Mouse (Mus musculus) CH12.LX (cell line): ENCODE measurements around the gene Cd37. TPM values are rescaled to one million over a fixed set of nuclear protein-coding genes. Genes with fewer than 3 reads are reported as not detected.

ENCODE experiments used
- DNase-seq: peaks from one replicate; pipeline ENCODE4 v3.0.0-alpha.2; 2013; ENCODE audit errors: extremely low read depth
- H3K27ac ChIP-seq: 2 replicates; pipeline ENCODE4 v1.5.1; 2012; ENCODE audit warnings: low read depth, mild to moderate bottlenecking, control low read depth, moderate library complexity; ENCODE audit not compliant: insufficient read depth
- H3K27me3 ChIP-seq: replicated peaks from 2 replicates; pipeline ENCODE3; 2012; ENCODE audit warnings: inconsistent platforms
- H3K36me3 ChIP-seq, 2 experiments: replicated peaks in 1 of 2; 2 replicates each; pipeline versions ENCODE3 to v1.6.1; 2012; ENCODE audit warnings: inconsistent platforms in 1 of 2, low read length in 1 of 2, mild to moderate bottlenecking in 1 of 2, mixed read lengths in 1 of 2, moderate library complexity in 1 of 2; ENCODE audit not compliant: control insufficient read depth in 1 of 2, insufficient read depth in 1 of 2
- H3K4me1 ChIP-seq, 2 experiments: 2 replicates each; pipeline ENCODE4 v1.6.1; 2012; ENCODE audit warnings: inconsistent platforms in 1 of 2, moderate library complexity in 1 of 2; ENCODE audit not compliant: insufficient read depth in 2 of 2, control insufficient read depth in 1 of 2
- H3K4me2 ChIP-seq: 2 replicates; pipeline ENCODE4 v1.6.1; 2012; ENCODE audit warnings: low read depth, mild to moderate bottlenecking, control low read depth; ENCODE audit not compliant: poor library complexity, insufficient read depth, severe bottlenecking
- H3K4me3 ChIP-seq, 3 experiments: fragments of 150-350 bp in 1 of 3; sonication (generic) in 1 of 3; replicated peaks in 1 of 3; 2 replicates each; pipeline versions ENCODE3 to v1.5.1; 2011 to 2012; ENCODE audit warnings: low read depth in 2 of 3, low read length in 2 of 3, mild to moderate bottlenecking in 2 of 3, moderate library complexity in 2 of 3, control low read depth in 1 of 3, improper control_type of control experiment in 1 of 3, inconsistent platforms in 1 of 3, mixed read lengths in 1 of 3; ENCODE audit not compliant: poor library complexity in 1 of 3
- H3K79me2 ChIP-seq: replicated peaks from 2 replicates; pipeline ENCODE4 v1.6.1; 2012; ENCODE audit warnings: mild to moderate bottlenecking, moderate library complexity; ENCODE audit not compliant: control insufficient read depth, poor library complexity, insufficient read depth, severe bottlenecking; ENCODE audit errors: extremely low read depth
- H3K9ac ChIP-seq: 2 replicates; pipeline ENCODE4 v1.6.1; 2012; ENCODE audit warnings: low read depth, mild to moderate bottlenecking, control low read depth, moderate library complexity; ENCODE audit not compliant: insufficient read depth
- H3K9me3 ChIP-seq: replicated peaks from 2 replicates; pipeline ENCODE3; 2012; ENCODE audit warnings: low read length, inconsistent platforms, mixed read lengths
- CHD1 ChIP-seq: IDR thresholded peaks from 2 replicates; pipeline ENCODE4 v1.6.1; 2012; ENCODE audit warnings: low read depth, low read length, improper control_type of control experiment, inconsistent platforms
- CHD2 ChIP-seq: IDR thresholded peaks from 2 replicates; pipeline ENCODE4 v1.6.1; 2011; ENCODE audit warnings: low read length, improper control_type of control experiment
- CTCF ChIP-seq, 2 experiments: IDR thresholded peaks in 1 of 2; conservative IDR thresholded peaks in 1 of 2; 2 replicates each; pipeline ENCODE4 v1.5.1; 2011 to 2012; ENCODE audit warnings: low read depth in 2 of 2, low read length in 2 of 2, improper control_type of control experiment in 1 of 2, inconsistent platforms in 1 of 2, mild to moderate bottlenecking in 1 of 2, moderate library complexity in 1 of 2
- E2F4 ChIP-seq: IDR thresholded peaks from 2 replicates; pipeline ENCODE4 v1.6.1; 2011; ENCODE audit warnings: low read depth, low read length, improper control_type of control experiment; ENCODE audit not compliant: insufficient replicate concordance
- EP300 ChIP-seq: IDR thresholded peaks from 2 replicates; pipeline ENCODE4 v1.6.1; 2011; ENCODE audit warnings: low read length, improper control_type of control experiment
- GABPA ChIP-seq: IDR thresholded peaks from 2 replicates; pipeline ENCODE4 v1.6.1; 2012; ENCODE audit warnings: low read depth, low read length, improper control_type of control experiment, inconsistent platforms; ENCODE audit not compliant: insufficient replicate concordance
- IRF4 ChIP-seq: IDR thresholded peaks from 2 replicates; pipeline ENCODE4 v1.6.1; 2014; ENCODE audit warnings: low read depth, mild to moderate bottlenecking, inconsistent platforms, low read length, improper control_type of control experiment
- JUN ChIP-seq: IDR thresholded peaks from 2 replicates; pipeline ENCODE4 v1.6.1; 2011; ENCODE audit warnings: low read depth, mild to moderate bottlenecking, low read length, improper control_type of control experiment, moderate library complexity; ENCODE audit not compliant: insufficient read depth
- MAFK ChIP-seq: IDR thresholded peaks from 2 replicates; pipeline ENCODE4 v1.6.1; 2011; ENCODE audit warnings: low read length, improper control_type of control experiment; ENCODE audit not compliant: insufficient replicate concordance
- MAX ChIP-seq: IDR thresholded peaks from 2 replicates; pipeline ENCODE4 v1.6.1; 2011; ENCODE audit warnings: low read length, improper control_type of control experiment
- MEF2A ChIP-seq: IDR thresholded peaks from 2 replicates; pipeline ENCODE4 v1.6.1; 2014; ENCODE audit warnings: low read depth, mild to moderate bottlenecking, inconsistent platforms, low read length, improper control_type of control experiment, borderline replicate concordance
- MXI1 ChIP-seq: IDR thresholded peaks from 2 replicates; pipeline ENCODE4 v1.6.1; 2011; ENCODE audit warnings: mild to moderate bottlenecking, low read depth, low read length, improper control_type of control experiment
- MYC ChIP-seq: IDR thresholded peaks from 2 replicates; pipeline ENCODE4 v1.6.1; 2011; ENCODE audit warnings: low read depth, mild to moderate bottlenecking, improper control_type of control experiment, low read length
- PAX5 ChIP-seq: IDR thresholded peaks from 2 replicates; pipeline ENCODE4 v1.6.1; 2012; ENCODE audit warnings: low read length, inconsistent platforms, mixed read lengths
- POLR2A ChIP-seq: IDR thresholded peaks from 2 replicates; pipeline ENCODE4 v1.6.1; 2011; ENCODE audit warnings: low read depth, mild to moderate bottlenecking, improper control_type of control experiment, low read length
- RCOR1 ChIP-seq: conservative IDR thresholded peaks from 2 replicates; pipeline ENCODE4 v1.6.1; 2012; ENCODE audit warnings: low read depth, mild to moderate bottlenecking, inconsistent platforms, low read length, improper control_type of control experiment
- SMC3 ChIP-seq: IDR thresholded peaks from 2 replicates; pipeline ENCODE4 v1.6.1; 2011; ENCODE audit warnings: low read depth, low read length, improper control_type of control experiment
- TBP ChIP-seq: conservative IDR thresholded peaks from 2 replicates; pipeline ENCODE4 v1.6.1; 2011; ENCODE audit warnings: low read depth, low read length, improper control_type of control experiment
- UBTF ChIP-seq: IDR thresholded peaks from 2 replicates; pipeline ENCODE4 v1.6.1; 2012; ENCODE audit warnings: low read depth, mild to moderate bottlenecking, inconsistent platforms, low read length, improper control_type of control experiment, moderate library complexity
- USF1 ChIP-seq: IDR thresholded peaks from 2 replicates; pipeline ENCODE4 v1.6.1; 2014; ENCODE audit warnings: low read depth, mild to moderate bottlenecking, inconsistent platforms, low read length, improper control_type of control experiment
- ZMIZ1 ChIP-seq: IDR thresholded peaks from 2 replicates; pipeline ENCODE4 v1.6.1; 2012; ENCODE audit warnings: low read depth, mild to moderate bottlenecking, inconsistent platforms, low read length, improper control_type of control experiment
- ZNF384 ChIP-seq: IDR thresholded peaks from 2 replicates; pipeline ENCODE4 v1.6.1; 2012; ENCODE audit warnings: low read depth, low read length, improper control_type of control experiment, inconsistent platforms
- dilution Hi-C: fragments of 300-500 bp; cut with MboI; formaldehyde crosslinking; loops from 2 replicates; pipeline ENCODE4 v1.14.3; 2020; ENCODE audit warnings: low sequenced_read_pairs; ENCODE audit not compliant: extremely low pct_unique_long_range_greater_than_20kb, extremely low pct_ligation_motif_present
- in situ Hi-C: fragments of 300-500 bp; cut with MboI; formaldehyde crosslinking; loops from 3 replicates; pipeline ENCODE4 v1.14.3; 2019; ENCODE audit warnings: low sequenced_read_pairs, low pct_ligation_motif_present, low pct_unique_long_range_greater_than_20kb, mixed read lengths
- polyA plus RNA-seq: library from polyadenylated mRNA; unstranded; fragments of >175 nt; gene quantifications from 2 replicates; pipeline ENCODE4 v1.2.1, GENCODE M21; 2012; ENCODE audit warnings: low read depth; ENCODE audit not compliant: insufficient read length
- total RNA-seq, 2 experiments: library from RNA; depleted of rRNA; stranded (reverse); fragments of 300-350 nt in 1 of 2; fragments of >200 nt in 1 of 2; gene quantifications; 2 replicates each; pipeline ENCODE4 v1.2.3; 2012 to 2014

Cd37 gene
- total and polyA plus RNA-seq, 3 experiments = 73.8 to 437 (median 91.1) TPM

DNA sequence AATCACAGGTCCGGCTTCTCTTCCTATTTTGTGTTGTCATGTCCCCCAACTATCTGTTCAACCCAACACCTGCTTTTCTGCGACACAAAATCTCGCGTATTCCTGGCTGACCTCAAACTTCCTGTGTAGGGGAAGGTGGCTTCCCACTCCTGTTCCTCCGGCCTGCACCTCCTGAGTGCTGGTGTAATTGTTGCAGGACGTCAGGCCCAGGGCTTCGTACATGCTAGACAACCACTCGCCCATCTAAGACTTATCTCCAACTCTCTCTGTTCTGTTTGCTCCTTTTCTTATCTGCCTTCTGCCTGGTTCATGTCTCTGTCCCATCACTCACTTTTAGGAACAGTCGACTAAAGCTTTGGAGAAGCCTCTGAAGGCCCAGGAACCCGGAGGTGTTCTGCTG lies 27.8 kb downstream of the Cd37 start:
- Histone ChIP-seq H3K27me3 (peaks cover 24% of the 10 kb centered on the region), H3K79me2 (no peaks in the 10 kb centered on the region), H3K4me2 (no peak overlapping the region), H3K9ac (no peak overlapping the region), H3K4me1 (peaks cover 3 to 24% of the 10 kb centered on the region in 2 experiments; a peak in 3 of 4 replicates), H3K4me3 (no peak overlapping the region), H3K27ac (no peak overlapping the region), H3K9me3 (peaks cover 11% of the 10 kb centered on the region), H3K36me3 (no peaks in the 10 kb centered on the region)
- DNase-seq = no peak
- TF ChIP-seq EP300 (no peak), POLR2A (no peak), ZMIZ1 (no peak), SMC3 (no peak), CHD1 (no peak), MXI1 (no peak), RCOR1 (no peak), E2F4 (no peak), UBTF (no peak), MEF2A (no peak), MAX (no peak), MAFK (no peak), GABPA (no peak), USF1 (no peak), MYC (no peak), PAX5 (no peak), TBP (no peak), JUN (no peak), IRF4 (no peak), CHD2 (no peak)
- dilution Hi-C loops = no loop called here
- in situ Hi-C loops = no loop called here

DNA sequence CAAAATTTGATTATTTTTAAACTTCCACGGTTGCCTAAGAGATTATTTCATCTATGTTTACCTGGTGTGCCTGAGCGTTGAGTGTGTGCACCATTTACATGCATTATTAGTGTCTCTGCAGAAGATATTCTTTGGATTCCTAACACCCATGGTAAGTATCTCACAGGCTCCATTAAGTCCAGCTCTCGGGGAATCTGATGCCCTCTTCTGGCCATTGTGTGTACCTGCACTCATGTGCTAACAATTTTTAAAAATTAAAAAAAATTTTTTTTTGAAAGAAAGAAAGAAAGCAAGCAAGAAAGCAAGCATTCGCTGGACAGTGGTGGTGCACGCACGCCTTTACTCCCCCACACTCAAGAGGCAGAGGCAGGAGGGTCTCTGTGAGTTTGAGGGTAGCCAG lies 30.7 kb downstream of the Cd37 start:
- H3K9me3 ChIP-seq = peaks cover 14% of the 10 kb centered on the region
- no peak overlapping the region for H3K4me3 ChIP-seq
- no peak overlapping the region for H3K9ac ChIP-seq
- TF ChIP-seq ZNF384 = peak; percentile 29; the same call in 1 of the 2 replicates
- 0 out of 4 replicates have a peak, but pooled peaks of 1 of the 2 experiments have one; percentile 9 for TF ChIP-seq CTCF (conservative IDR thresholded peaks at IDR 0.05 in 1 of 2, IDR thresholded peaks at IDR 0.05 in 1 of 2; ENCODE audit: low read depth in 2 of 2, low read length in 2 of 2)
- TF ChIP-seq MEF2A = no peak
- H3K79me2 ChIP-seq = no peaks in the 10 kb centered on the region
- no peak overlapping the region for H3K4me2 ChIP-seq
- peaks cover 5 to 29% of the 10 kb centered on the region in 2 experiments; a peak in 3 of 4 replicates for H3K4me1 ChIP-seq
- H3K27me3 ChIP-seq = peaks cover 27% of the 10 kb centered on the region
- dilution Hi-C loops = no loop called here
- no peak overlapping the region for H3K27ac ChIP-seq
- H3K36me3 ChIP-seq = no peaks in the 10 kb centered on the region
- DNase-seq = no peak
- in situ Hi-C loops = no loop called here
